In the genomic region with DNA sequence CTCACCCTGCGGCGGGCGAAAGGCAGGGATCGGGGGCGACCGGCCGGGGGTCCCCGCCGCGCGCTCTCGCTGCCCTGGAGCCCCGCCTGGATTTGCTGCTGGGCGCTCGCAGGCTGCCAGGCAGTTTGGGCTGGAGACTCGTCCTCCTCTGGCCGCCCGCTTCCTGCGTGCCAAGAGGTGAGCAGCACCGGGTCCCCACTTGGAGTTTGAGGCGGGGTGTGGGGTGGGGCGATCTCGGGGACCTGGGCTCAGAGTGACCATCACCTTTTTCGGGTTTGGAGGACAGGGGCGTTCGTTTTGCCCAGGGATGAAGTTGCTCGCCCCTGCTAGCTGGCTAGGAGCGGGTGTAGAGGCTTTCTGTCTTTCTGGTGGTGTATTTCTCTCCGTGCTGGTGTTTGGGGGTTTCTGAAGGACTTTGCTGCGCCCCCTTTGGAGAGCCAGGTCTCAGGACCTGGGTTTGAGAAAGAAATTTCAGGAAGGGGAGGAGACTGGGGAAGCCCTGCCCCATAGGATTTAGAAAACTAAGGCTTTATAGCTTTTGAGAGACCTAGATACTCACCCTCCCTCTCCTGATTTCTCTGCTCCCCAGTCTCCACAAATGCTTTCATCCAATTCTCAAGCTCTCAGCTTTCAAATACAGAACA, we compare ENCODE assay signal across 8 mouse cellular contexts. TPM values are rescaled to one million over a fixed set of nuclear protein-coding genes. Genes with fewer than 3 reads are reported as not detected.
DNase-seq lines count a peak whose midpoint lies in the region; ATAC-seq and TF ChIP-seq lines count a peak whose summit lies in the region.

No protein-coding gene starts in this region.

- peak overlapping the region; percentile 70 for H3K9ac ChIP-seq in heart, embryonic 14.5 days (ENCODE audit: low read length)
- H3K9ac ChIP-seq in ES-Bruce4 (ENCODE audit: low read depth, poor library complexity, severe bottlenecking): peak overlapping the region; percentile 69
- peak overlapping the region; percentile 69 for H3K9ac ChIP-seq in embryonic facial prominence, embryonic 11.5 days (replicated peaks; ENCODE audit: low read length)
- H3K9ac ChIP-seq in intestine, embryonic 15.5 days: peak overlapping the region; percentile 74
- peak overlapping the region; percentile 80 for H3K9ac ChIP-seq in midbrain, embryonic 14.5 days (replicated peaks; ENCODE audit: low read length)

- peak overlapping the region; percentile 93 for H3K4me2 ChIP-seq in heart, embryonic 14.5 days (ENCODE audit: low read length)
- H3K4me2 ChIP-seq in embryonic facial prominence, embryonic 11.5 days (ENCODE audit: low read depth, low read length): peak overlapping the region; percentile 91
- peak overlapping the region; percentile 97 for H3K4me2 ChIP-seq in intestine, embryonic 15.5 days (replicated peaks)
- H3K4me2 ChIP-seq in midbrain, embryonic 14.5 days (ENCODE audit: low read length): peak overlapping the region; percentile 66

- no peak for TF ChIP-seq EP300 in ES-Bruce4 (IDR thresholded peaks at IDR 0.05; ENCODE audit: insufficient read depth, low read depth, low read length)

- no peaks in the 10 kb centered on the region for H3K36me3 ChIP-seq in heart, embryonic 14.5 days (ENCODE audit: control insufficient read depth, insufficient read depth, low read length)
- H3K36me3 ChIP-seq in ES-Bruce4 (ENCODE audit: control insufficient read depth, insufficient read depth, low read length, poor library complexity, severe bottlenecking): no peaks in the 10 kb centered on the region
- H3K36me3 ChIP-seq in embryonic facial prominence, embryonic 11.5 days (replicated peaks; ENCODE audit: control insufficient read depth, insufficient read depth, low read depth, low read length): no peaks in the 10 kb centered on the region
- no peaks in the 10 kb centered on the region for H3K36me3 ChIP-seq in intestine, embryonic 15.5 days
- no peaks in the 10 kb centered on the region for H3K36me3 ChIP-seq in midbrain, embryonic 14.5 days (ENCODE audit: control insufficient read depth, insufficient read depth, low read length)

- H3K27me3 ChIP-seq in heart, embryonic 14.5 days (ENCODE audit: control insufficient read depth, insufficient read depth, low read length): peaks cover 7% of the 10 kb centered on the region
- H3K27me3 ChIP-seq in ES-Bruce4 (ENCODE audit: control insufficient read depth, insufficient read depth, low read length, poor library complexity, severe bottlenecking): peaks cover 10% of the 10 kb centered on the region
- no peaks in the 10 kb centered on the region for H3K27me3 ChIP-seq in embryonic facial prominence, embryonic 11.5 days (ENCODE audit: control insufficient read depth, insufficient read depth, low read length)
- H3K27me3 ChIP-seq in intestine, embryonic 15.5 days (replicated peaks): no peaks in the 10 kb centered on the region; the same call in 1 of the 2 replicates
- H3K27me3 ChIP-seq in midbrain, embryonic 14.5 days (ENCODE audit: control insufficient read depth, insufficient read depth, low read length): no peaks in the 10 kb centered on the region

- H3K4me1 ChIP-seq in heart, embryonic 14.5 days (ENCODE audit: control insufficient read depth in 2 of 2, insufficient read depth in 2 of 2, low read length in 2 of 2): no peaks in the 10 kb centered on the region
- no peaks in the 10 kb centered on the region for H3K4me1 ChIP-seq in ES-Bruce4 (ENCODE audit: control insufficient read depth, insufficient read depth, low read length)
- no peaks in the 10 kb centered on the region for H3K4me1 ChIP-seq in embryonic facial prominence, embryonic 11.5 days (ENCODE audit: control insufficient read depth, insufficient read depth, low read length)
- peaks cover 6% of the 10 kb centered on the region; the same call in 1 of the 2 replicates for H3K4me1 ChIP-seq in intestine, embryonic 15.5 days (replicated peaks)
- H3K4me1 ChIP-seq in midbrain, embryonic 14.5 days (ENCODE audit: control insufficient read depth, insufficient read depth, low read length): peaks cover 14% of the 10 kb centered on the region

- TF ChIP-seq CTCF in ES-Bruce4 (IDR thresholded peaks at IDR 0.05; ENCODE audit: low read depth, low read length): no peak

- WGBS in heart, embryonic 14.5 days: 2% methylated on average over 30 of the region's 30 CpGs
- under 1% methylated on average over 30 of the region's 30 CpGs for WGBS in embryonic facial prominence, embryonic 11.5 days
- WGBS in intestine, embryonic 15.5 days: 0% methylated on average over 30 of the region's 30 CpGs
- WGBS in midbrain, embryonic 14.5 days: under 1% methylated on average over 30 of the region's 30 CpGs

- H3K4me3 ChIP-seq in heart, embryonic 14.5 days (ENCODE audit: control insufficient read depth in 1 of 2, insufficient read depth in 1 of 2, low read depth in 1 of 2, low read length in 2 of 2): peak overlapping the region; percentile 62 to 70
- peak overlapping the region; percentile 79 for H3K4me3 ChIP-seq in ES-Bruce4 (ENCODE audit: low read depth, low read length)
- H3K4me3 ChIP-seq in embryonic facial prominence, embryonic 11.5 days (ENCODE audit: low read depth, low read length): peak overlapping the region; percentile 59
- H3K4me3 ChIP-seq in intestine, embryonic 15.5 days (replicated peaks): peak overlapping the region; percentile 65
- H3K4me3 ChIP-seq in midbrain, embryonic 14.5 days (replicated peaks; ENCODE audit: low read depth, low read length): peak overlapping the region; percentile 74

- peak; percentile 47; the same call in 1 of the 2 replicates for ATAC-seq in heart, embryonic 14.5 days (ENCODE audit: insufficient number of reproducible peaks, insufficient read depth, low FRiP score, low read depth)
- ATAC-seq in embryonic facial prominence, embryonic 11.5 days (replicated peaks; ENCODE audit: insufficient number of reproducible peaks, low FRiP score, low TSS enrichment, low read depth): peak; percentile 11
- ATAC-seq in intestine, embryonic 15.5 days: peak; percentile 81
- ATAC-seq in midbrain, embryonic 14.5 days (ENCODE audit: low FRiP score, low TSS enrichment): no peak; the same call in 1 of the 2 replicates
- no peak for ATAC-seq in erythroid progenitor cell, adult 5-6 weeks (replicated peaks; ENCODE audit: low FRiP score, poor library complexity, severe bottlenecking)

- H3K9me3 ChIP-seq in heart, embryonic 14.5 days (ENCODE audit: control insufficient read depth, low read length): no peaks in the 10 kb centered on the region
- no peaks in the 10 kb centered on the region for H3K9me3 ChIP-seq in ES-Bruce4 (replicated peaks; ENCODE audit: control insufficient read depth, insufficient read depth, low read length, poor library complexity, severe bottlenecking)
- no peaks in the 10 kb centered on the region for H3K9me3 ChIP-seq in embryonic facial prominence, embryonic 11.5 days (replicated peaks; ENCODE audit: control insufficient read depth, low read length)
- H3K9me3 ChIP-seq in intestine, embryonic 15.5 days: no peaks in the 10 kb centered on the region
- H3K9me3 ChIP-seq in midbrain, embryonic 14.5 days (ENCODE audit: control insufficient read depth, low read length): no peaks in the 10 kb centered on the region

- no peak for TF ChIP-seq POLR2A in ES-Bruce4 (IDR thresholded peaks at IDR 0.05; ENCODE audit: insufficient read depth, low read length)

- no peak overlapping the region for H3K27ac ChIP-seq in heart, embryonic 14.5 days (replicated peaks in 1 of 2; ENCODE audit: control insufficient read depth in 1 of 2, insufficient read depth in 1 of 2, low read depth in 2 of 2, low read length in 2 of 2)
- H3K27ac ChIP-seq in ES-Bruce4 (ENCODE audit: insufficient read depth, low read length): no peak overlapping the region
- no peak overlapping the region for H3K27ac ChIP-seq in embryonic facial prominence, embryonic 11.5 days (replicated peaks; ENCODE audit: low read depth, low read length)
- H3K27ac ChIP-seq in intestine, embryonic 15.5 days: peak overlapping the region; percentile 23
- peak overlapping the region; percentile 94 for H3K27ac ChIP-seq in midbrain, embryonic 14.5 days (replicated peaks; ENCODE audit: low read depth, low read length)

- no peak for DNase-seq in heart, postnatal 36 days
- DNase-seq in embryonic facial prominence, embryonic 11.5 days (ENCODE audit: low spot score): peak; percentile 55
- DNase-seq in midbrain, embryonic 14.5 days: peak; percentile 69
- DNase-seq in urinary bladder, postnatal 4 days (ENCODE audit: low spot score in 2 of 2): no peak

- intact Hi-C loops in heart, postnatal 36 days (cut with DNase I): loop anchor here (5.0 kb wide), 1 partner anchor 99 kb away; no protein-coding TSS in a partner anchor

RNA-seq across cellular contexts. Expression of gene 9330182L06Rik, which starts 0.5 kb away (rescaled TPM):
- polyA plus RNA-seq in heart, embryonic 14.5 days (2014; fragmentation: Nextera tagmentation; extraction: Ambion mirVana): 1.5 and 2.4 TPM in 2 replicates
- total RNA-seq in heart, postnatal 36 days (2021): under 1 TPM; 0.11 to 0.22 TPM
- 4.0 and 4.5 TPM in 2 replicates for polyA plus RNA-seq in ES-Bruce4 (2011; ENCODE audit: insufficient read depth, insufficient read length, low read depth, missing spikeins)
- 4.3 and 4.8 TPM in 2 replicates for polyA plus RNA-seq in embryonic facial prominence, embryonic 11.5 days (2014; fragmentation: Nextera tagmentation; extraction: Ambion mirVana)
- polyA plus RNA-seq in intestine, embryonic 15.5 days (2015; fragmentation: Nextera tagmentation; extraction: Ambion mirVana): 1.9 and 2.5 TPM in 2 replicates
- polyA plus RNA-seq in midbrain, embryonic 14.5 days (2014; fragmentation: Nextera tagmentation; extraction: Ambion mirVana): 24.9 and 26.8 TPM in 2 replicates
- not detected in 2 replicates for total RNA-seq in erythroid progenitor cell, adult 5-6 weeks (2015; ENCODE audit: low replicate concordance)
- 0.30 TPM in 1 of 2 replicates, not detected in the other for total RNA-seq in erythroid progenitor cell, adult 5-6 weeks (2017; ENCODE audit: low replicate concordance)

Comparison
In these comparisons a context has a peak if more than half of its experiments do, and no peak if none do; other contexts are left out.
1. ATAC-seq: peak in heart, embryonic 14.5 days (single experiment), embryonic facial prominence, embryonic 11.5 days (single experiment) and intestine, embryonic 15.5 days (single experiment); none in midbrain, embryonic 14.5 days (single experiment) and erythroid progenitor cell, adult 5-6 weeks (single experiment).
2. H3K27ac ChIP-seq: peak in intestine, embryonic 15.5 days (single experiment) and midbrain, embryonic 14.5 days (single experiment); none in heart, embryonic 14.5 days (0 of 2), ES-Bruce4 (single experiment) and embryonic facial prominence, embryonic 11.5 days (single experiment).
3. DNase-seq: peak in embryonic facial prominence, embryonic 11.5 days (single experiment) and midbrain, embryonic 14.5 days (single experiment); none in heart, postnatal 36 days (0 of 2) and urinary bladder, postnatal 4 days (0 of 2).
4. Peak in every context shown above with its lines, with median percentiles within 50 percentile points of each other: H3K4me2 ChIP-seq, H3K4me3 ChIP-seq and H3K9ac ChIP-seq.